Mouse (Mus musculus): Measurements from ENCODE around the gene Osbpl10.

DNA sequence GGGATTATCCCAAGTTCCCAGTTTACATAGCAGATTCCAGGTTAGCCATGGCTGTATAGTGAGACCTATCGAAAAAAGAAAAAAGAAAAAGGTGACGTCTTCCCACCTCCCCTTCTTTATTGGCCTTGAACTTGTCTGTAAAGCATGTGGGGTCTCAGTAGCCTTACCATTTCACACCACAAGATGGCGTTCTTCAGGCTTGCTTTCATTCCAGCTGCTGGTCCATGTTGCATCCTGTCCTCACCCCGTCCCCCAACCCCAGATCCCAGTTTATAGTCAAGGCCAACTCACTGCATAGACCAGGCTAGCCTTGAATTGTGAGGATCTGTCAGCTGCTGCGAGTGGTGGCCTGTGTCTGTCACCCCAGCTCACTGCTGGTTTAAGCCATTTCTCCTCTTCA is 111.3 kb downstream of the Osbpl10 start:
- TF ChIP-seq CTCF (IDR thresholded peaks at IDR 0.05; ENCODE audit: insufficient read depth, low read length) (0 out of 2 replicates have a peak, but pooled peaks have one; percentile 16), POLR2A (IDR thresholded peaks at IDR 0.05; ENCODE audit: borderline replicate concordance, extremely low read depth, low read depth, low read length) (no peak)

Data from lung, adult 2 months (tissue).